Mouse (Mus musculus) midbrain, embryonic 13.5 days (tissue): ENCODE results near the gene Tmco1. TPM values are rescaled to one million over a fixed set of nuclear protein-coding genes. Genes with fewer than 3 reads are reported as not detected.

Source experiments
- ATAC-seq: fragments of 200-750 bp; cut with Nextera tagmentation; 2 replicates; pipeline ENCODE4 v1.8.0; 2017; ENCODE audit warnings: mild to moderate bottlenecking, moderate TSS enrichment, moderate library complexity
- H3K27ac ChIP-seq: fragments of 300-500 bp; sonication (generic); 2 replicates; pipeline ENCODE4 v1.5.1; 2015; ENCODE audit warnings: inconsistent platforms, mild to moderate bottlenecking, moderate library complexity
- H3K27me3 ChIP-seq: fragments of 300-500 bp; sonication (generic); 2 replicates; pipeline ENCODE4 v1.6.1; 2015; ENCODE audit warnings: mild to moderate bottlenecking, inconsistent platforms
- H3K36me3 ChIP-seq: fragments of 300-500 bp; sonication (generic); 2 replicates; pipeline ENCODE4 v1.6.1; 2015; ENCODE audit warnings: mild to moderate bottlenecking, inconsistent platforms
- H3K4me1 ChIP-seq: fragments of 300-500 bp; sonication (generic); replicated peaks from 2 replicates; pipeline ENCODE4 v1.6.1; 2015; ENCODE audit warnings: inconsistent platforms
- H3K4me2 ChIP-seq: fragments of 300-500 bp; sonication (generic); replicated peaks from 2 replicates; pipeline ENCODE4 v1.6.1; 2015; ENCODE audit warnings: moderate library complexity, mild to moderate bottlenecking, inconsistent platforms
- H3K4me3 ChIP-seq: fragments of 300-500 bp; sonication (generic); replicated peaks from 2 replicates; pipeline ENCODE4 v1.5.1; 2015; ENCODE audit warnings: mild to moderate bottlenecking, inconsistent platforms
- H3K9ac ChIP-seq: fragments of 300-500 bp; sonication (generic); replicated peaks from 2 replicates; pipeline ENCODE4 v1.6.1; 2015; ENCODE audit warnings: mild to moderate bottlenecking, inconsistent platforms
- H3K9me3 ChIP-seq: fragments of 300-500 bp; sonication (generic); 2 replicates; pipeline ENCODE4 v1.6.1; 2016; ENCODE audit warnings: mild to moderate bottlenecking, inconsistent platforms
- WGBS: fragments of 180-500 bp; shearing (Covaris S2); methylation state at CpG from one replicate; pipeline ENCODE4 v1.1.7; 2015; 5-methylcytosine and 5-hydroxymethylcytosine counted together
- polyA plus RNA-seq: library from polyadenylated mRNA; unstranded; fragments of >200 nt; fragmentation: Nextera tagmentation; extraction: Ambion mirVana; gene quantifications from 2 replicates; pipeline ENCODE4 v1.2.1, GENCODE M21; 2015

Tmco1 gene
- polyA plus RNA-seq, 1 experiment from 2014 or later = 75.3 TPM

- Histone ChIP-seq H3K9ac (no peak overlapping the region), H3K27ac (no peak overlapping the region), H3K4me2 (no peak overlapping the region), H3K27me3 (no peaks in the 10 kb centered on the region), H3K4me1 (no peaks in the 10 kb centered on the region), H3K36me3 (peaks cover 29% of the 10 kb centered on the region), H3K4me3 (no peak overlapping the region), H3K9me3 (no peaks in the 10 kb centered on the region)
- 91% methylated on average over 6 of the region's 6 CpGs for WGBS
- ATAC-seq = no peak
Observed at GRCm38 (mm10) chr1:167366621-167367020, 58.4 kb downstream of the Tmco1 start.

DNA sequence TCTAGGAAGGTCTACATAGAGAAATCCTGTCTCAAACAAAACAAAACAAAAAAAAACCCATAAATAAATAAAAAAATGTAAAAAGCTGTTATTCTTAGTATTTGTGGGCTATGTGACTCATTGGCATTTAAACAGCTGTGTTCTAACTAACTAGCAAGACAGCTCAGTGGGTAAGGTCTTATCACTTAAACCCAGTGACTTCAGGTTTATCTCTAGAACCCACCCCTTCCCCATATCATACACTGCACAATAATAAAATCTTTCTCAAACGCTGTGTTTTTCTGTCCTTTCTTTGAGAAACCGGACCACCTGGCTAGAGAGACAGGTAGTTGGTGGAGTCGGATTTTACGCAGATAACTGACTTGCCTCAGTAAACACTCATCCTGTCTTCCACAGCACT, 59.8 kb downstream of the Tmco1 start:
- Histone ChIP-seq H3K9ac (no peak overlapping the region), H3K4me3 (no peak overlapping the region), H3K9me3 (no peaks in the 10 kb centered on the region), H3K4me2 (no peak overlapping the region), H3K27me3 (no peaks in the 10 kb centered on the region), H3K36me3 (peaks cover 36% of the 10 kb centered on the region), H3K4me1 (no peaks in the 10 kb centered on the region), H3K27ac (no peak overlapping the region)
- 99% methylated on average over 4 of the region's 4 CpGs for WGBS
- no peak for ATAC-seq

- Histone ChIP-seq H3K4me2 (no peak overlapping the region), H3K4me1 (no peaks in the 10 kb centered on the region), H3K4me3 (no peak overlapping the region), H3K27ac (no peak overlapping the region), H3K36me3 (peaks cover 39% of the 10 kb centered on the region), H3K9me3 (no peaks in the 10 kb centered on the region), H3K9ac (no peak overlapping the region), H3K27me3 (no peaks in the 10 kb centered on the region)
- ATAC-seq = no peak
- 87% methylated on average over 7 of the region's 7 CpGs for WGBS
Observed at GRCm38 (mm10) chr1:167368513-167368912, 60.3 kb downstream of the Tmco1 start.

DNA sequence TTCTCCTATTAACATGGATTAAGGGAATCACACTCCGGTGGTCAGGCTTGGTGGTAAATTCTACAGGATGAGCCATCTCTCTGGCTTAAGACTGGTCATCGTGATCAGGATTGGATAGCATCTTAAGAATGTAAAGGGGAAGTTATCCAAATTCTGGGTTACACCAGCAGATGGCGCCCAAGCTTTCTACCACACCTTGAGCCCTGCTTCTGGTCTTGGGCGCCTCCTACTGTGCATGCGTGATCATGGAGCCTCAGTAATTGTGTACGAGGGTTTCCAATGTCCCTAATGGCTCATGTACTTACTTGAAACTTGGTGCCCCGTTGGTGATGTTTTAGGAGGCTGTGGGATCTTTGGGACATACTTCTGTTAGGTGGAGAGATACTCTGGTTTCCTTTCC, 61.7 kb downstream of the Tmco1 start:
- 12% methylated on average over 7 of the region's 7 CpGs for WGBS
- peaks cover 37% of the 10 kb centered on the region for H3K36me3 ChIP-seq
- H3K4me1 ChIP-seq = peaks cover 7% of the 10 kb centered on the region
- no peak overlapping the region for H3K27ac ChIP-seq
- 0 out of 2 replicates have a peak, but pooled peaks cover 3% of the 10 kb centered on the region for H3K27me3 ChIP-seq
- ATAC-seq = peak; percentile 29
- H3K4me3 ChIP-seq = no peak overlapping the region
- no peaks in the 10 kb centered on the region for H3K9me3 ChIP-seq
- H3K9ac ChIP-seq = no peak overlapping the region
- H3K4me2 ChIP-seq = no peak overlapping the region

DNA sequence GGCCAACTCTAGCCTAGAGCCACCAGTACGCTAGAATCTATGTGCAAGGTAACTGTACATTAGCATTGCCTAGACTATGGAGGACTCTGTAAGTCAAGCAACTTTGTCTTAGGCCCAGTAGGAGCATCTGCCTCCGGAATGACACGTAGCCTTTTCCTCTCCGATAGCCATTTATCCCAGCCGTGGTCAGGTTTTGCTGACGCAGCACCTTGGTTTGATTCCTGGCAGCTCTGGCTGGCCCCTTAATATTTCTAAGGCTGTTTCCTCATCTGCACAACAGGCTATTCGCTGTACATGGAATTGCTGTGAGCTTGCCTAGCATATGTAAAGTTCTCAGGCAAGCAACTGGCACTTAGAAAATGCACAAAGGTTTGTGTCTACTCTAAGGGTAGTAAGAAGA, 64.6 kb downstream of the Tmco1 start:
- no peak overlapping the region for H3K4me2 ChIP-seq
- no peak overlapping the region for H3K27ac ChIP-seq
- ATAC-seq = no peak
- 95% methylated on average over 7 of the region's 7 CpGs for WGBS
- H3K36me3 ChIP-seq = peaks cover 31% of the 10 kb centered on the region
- no peaks in the 10 kb centered on the region for H3K9me3 ChIP-seq
- H3K4me3 ChIP-seq = no peak overlapping the region
- no peak overlapping the region for H3K9ac ChIP-seq
- H3K27me3 ChIP-seq = 0 out of 2 replicates have a peak, but pooled peaks cover 8% of the 10 kb centered on the region
- H3K4me1 ChIP-seq = peaks cover 7% of the 10 kb centered on the region

DNA sequence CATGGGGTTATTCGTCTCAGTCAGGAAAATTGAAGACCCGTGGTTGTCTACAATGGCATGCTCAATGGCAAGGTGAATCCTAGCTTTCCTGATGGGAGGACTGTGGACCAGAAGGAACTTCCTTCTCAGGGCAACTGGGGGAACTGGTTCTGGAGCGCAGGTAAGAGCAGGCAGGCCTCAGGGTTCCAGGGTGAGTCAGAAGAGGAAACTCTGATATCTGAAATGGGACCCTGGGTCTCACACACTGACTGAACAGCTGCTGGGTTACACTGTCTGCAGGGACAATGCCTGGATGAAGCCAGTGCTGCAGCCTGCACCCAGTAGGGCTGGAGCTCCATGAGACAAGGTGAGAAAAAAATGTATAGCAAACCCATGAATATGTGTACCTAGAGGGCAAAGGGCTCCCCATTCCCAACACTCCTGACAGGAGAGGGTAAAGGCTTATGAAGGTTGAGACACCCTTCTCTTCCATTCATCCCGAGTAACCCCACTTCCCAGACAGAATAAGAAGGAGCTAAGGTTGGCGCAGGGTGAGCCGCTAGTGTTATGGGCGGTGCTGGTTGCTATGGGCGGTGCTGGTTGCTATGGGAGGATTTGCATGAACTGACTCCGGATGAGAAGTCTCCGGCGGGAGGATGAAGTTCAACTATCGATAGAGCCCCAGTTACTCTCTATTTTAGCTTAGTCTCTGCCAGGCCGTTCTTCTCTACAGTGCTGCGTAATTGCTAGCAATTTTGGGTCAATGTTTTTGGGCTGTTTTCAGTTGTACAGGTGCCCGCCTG, 66.0 kb downstream of the Tmco1 start:
- no peak overlapping the region for H3K9ac ChIP-seq
- no peak overlapping the region for H3K27ac ChIP-seq
- 0 out of 2 replicates have a peak, but pooled peaks cover 8% of the 10 kb centered on the region for H3K27me3 ChIP-seq
- H3K9me3 ChIP-seq = no peaks in the 10 kb centered on the region
- H3K36me3 ChIP-seq = peaks cover 26% of the 10 kb centered on the region
- H3K4me1 ChIP-seq = peaks cover 7% of the 10 kb centered on the region
- no peak overlapping the region for H3K4me3 ChIP-seq
- WGBS = 19% methylated on average over 15 of the region's 15 CpGs
- ATAC-seq = peak; percentile 29; the same call in 1 of the 2 replicates
- H3K4me2 ChIP-seq = no peak overlapping the region; the same call in 1 of the 2 replicates

- Histone ChIP-seq H3K36me3 (peaks cover 26% of the 10 kb centered on the region), H3K4me2 (no peak overlapping the region), H3K9ac (no peak overlapping the region), H3K4me1 (peaks cover 7% of the 10 kb centered on the region), H3K27me3 (0 out of 2 replicates have a peak, but pooled peaks cover 8% of the 10 kb centered on the region), H3K4me3 (no peak overlapping the region), H3K9me3 (no peaks in the 10 kb centered on the region), H3K27ac (no peak overlapping the region)
- ATAC-seq = no peak
- WGBS = 56% methylated on average over 2 of the region's 2 CpGs
Observed at GRCm38 (mm10) chr1:167374942-167375341, 66.8 kb downstream of the Tmco1 start.

- H3K4me2 ChIP-seq = no peak overlapping the region
- peaks cover 18% of the 10 kb centered on the region for H3K36me3 ChIP-seq
- ATAC-seq = no peak
- H3K27ac ChIP-seq = no peak overlapping the region
- no peak overlapping the region for H3K4me3 ChIP-seq
- no peak overlapping the region for H3K9ac ChIP-seq
- 77% methylated on average over 6 of the region's 6 CpGs for WGBS
- peaks cover 12% of the 10 kb centered on the region for H3K4me1 ChIP-seq
- 0 out of 2 replicates have a peak, but pooled peaks cover 8% of the 10 kb centered on the region for H3K27me3 ChIP-seq
- no peaks in the 10 kb centered on the region for H3K9me3 ChIP-seq
Observed at GRCm38 (mm10) chr1:167378019-167378418, 69.8 kb downstream of the Tmco1 start.

- H3K4me3 ChIP-seq = no peak overlapping the region
- H3K36me3 ChIP-seq = peaks cover 14% of the 10 kb centered on the region
- no peak overlapping the region for H3K4me2 ChIP-seq
- H3K9me3 ChIP-seq = no peaks in the 10 kb centered on the region
- no peak overlapping the region for H3K9ac ChIP-seq
- ATAC-seq = no peak
- H3K27me3 ChIP-seq = 0 out of 2 replicates have a peak, but pooled peaks cover 6% of the 10 kb centered on the region
- 67% methylated on average over 5 of the region's 5 CpGs for WGBS
- no peak overlapping the region for H3K27ac ChIP-seq
- peaks cover 5% of the 10 kb centered on the region for H3K4me1 ChIP-seq
Observed at GRCm38 (mm10) chr1:167379751-167380150, 71.6 kb downstream of the Tmco1 start.

GRCm38 (mm10) chr1:167380223-167380622, 72.0 kb downstream of the Tmco1 start:
- ATAC-seq = no peak
- Histone ChIP-seq H3K4me2 (no peak overlapping the region), H3K9me3 (no peaks in the 10 kb centered on the region), H3K27me3 (0 out of 2 replicates have a peak, but pooled peaks cover 4% of the 10 kb centered on the region), H3K9ac (no peak overlapping the region), H3K4me3 (no peak overlapping the region), H3K4me1 (0 out of 2 replicates have a peak, but pooled peaks cover 5% of the 10 kb centered on the region), H3K27ac (no peak overlapping the region), H3K36me3 (peaks cover 14% of the 10 kb centered on the region)
- 78% methylated on average over 2 of the region's 2 CpGs for WGBS

DNA sequence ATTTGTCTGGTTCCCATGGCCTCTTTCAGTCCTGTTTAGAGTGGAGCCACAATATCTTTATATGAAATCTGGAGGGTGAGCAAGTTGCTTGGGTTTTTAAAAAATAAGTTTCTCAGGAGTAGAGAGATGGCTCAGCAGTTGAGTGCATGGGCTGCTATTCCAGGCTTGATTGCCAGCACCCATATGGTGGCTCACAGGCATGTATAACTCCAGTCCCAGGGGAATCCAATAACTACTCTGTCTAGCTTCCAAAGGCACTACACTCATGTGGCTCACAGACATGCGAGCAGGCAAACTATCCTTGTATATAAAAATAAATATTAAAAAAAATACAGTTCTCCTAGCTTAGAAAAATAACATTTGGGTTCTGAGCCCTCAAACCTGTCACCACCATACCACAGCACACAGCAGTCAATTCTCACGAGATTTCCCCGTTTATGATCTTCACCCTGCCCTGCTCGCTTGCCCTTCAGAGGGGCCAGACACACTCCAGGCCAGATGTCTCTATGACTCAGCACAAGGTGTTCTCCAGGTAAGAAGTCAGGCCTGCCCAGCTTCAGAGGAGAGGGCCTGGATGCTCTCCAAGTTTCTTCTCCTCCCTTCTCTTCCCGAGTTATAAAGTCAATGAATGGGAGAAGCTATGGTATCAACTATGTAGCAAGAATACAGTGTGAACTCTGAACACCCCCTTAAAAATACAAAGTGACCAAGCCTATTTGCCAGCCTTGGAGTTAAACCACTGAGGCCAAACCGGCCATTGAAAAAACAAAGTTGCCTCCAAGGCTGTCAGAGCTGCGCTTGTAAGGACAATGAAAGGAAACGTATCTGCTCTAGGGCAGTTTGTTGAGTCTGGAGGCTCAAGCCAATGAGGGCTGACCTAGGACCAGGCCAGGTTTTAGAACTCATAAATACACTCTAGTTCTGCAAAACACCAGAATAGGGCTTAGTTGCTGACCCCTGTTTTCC, 73.2 kb downstream of the Tmco1 start:
- H3K9me3 ChIP-seq = no peaks in the 10 kb centered on the region
- 0 out of 2 replicates have a peak, but pooled peaks cover 5% of the 10 kb centered on the region for H3K4me1 ChIP-seq
- no peak overlapping the region for H3K9ac ChIP-seq
- 85% methylated on average over 8 of the region's 8 CpGs for WGBS
- no peak overlapping the region for H3K4me2 ChIP-seq
- H3K27me3 ChIP-seq = no peaks in the 10 kb centered on the region
- no peak overlapping the region for H3K4me3 ChIP-seq
- no peak overlapping the region for H3K27ac ChIP-seq
- no peak for ATAC-seq
- H3K36me3 ChIP-seq = peaks cover 8% of the 10 kb centered on the region

DNA sequence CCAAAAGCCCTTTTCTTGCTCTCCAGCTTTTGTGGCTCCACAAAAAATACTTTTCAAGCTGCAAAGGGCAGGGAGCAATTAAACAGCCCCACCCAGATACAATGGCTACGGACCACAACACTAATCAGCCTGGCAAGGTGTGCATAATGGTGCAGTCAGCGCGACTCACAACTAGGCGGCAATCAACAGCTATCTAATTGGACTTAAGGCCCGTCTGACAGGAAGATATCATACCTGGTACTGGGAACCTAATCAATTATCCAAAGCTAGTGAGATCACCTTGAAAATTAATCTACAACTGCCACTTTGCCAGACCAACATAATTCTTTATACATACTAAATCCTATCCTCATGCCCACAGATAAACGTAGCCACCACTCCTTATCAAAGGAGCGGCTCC, 74.1 kb downstream of the Tmco1 start:
- Histone ChIP-seq H3K4me3 (no peak overlapping the region), H3K4me2 (no peak overlapping the region), H3K4me1 (0 out of 2 replicates have a peak, but pooled peaks cover 5% of the 10 kb centered on the region), H3K27ac (no peak overlapping the region), H3K9ac (no peak overlapping the region), H3K27me3 (no peaks in the 10 kb centered on the region), H3K9me3 (no peaks in the 10 kb centered on the region), H3K36me3 (peaks cover 2% of the 10 kb centered on the region; the same call in 1 of the 2 replicates)
- no peak for ATAC-seq
- 88% methylated on average over 7 of the region's 7 CpGs for WGBS
